Mouse (Mus musculus) bone marrow macrophage, adult 2 months (primary cell): Measurements from ENCODE around the gene Il22ra1. TPM values are rescaled to one million over a fixed set of nuclear protein-coding genes. Genes with fewer than 3 reads are reported as not detected.
"Not testable (repeated sequence)": the region's sequence is repeated elsewhere in the genome, so short reads cannot be mapped to it uniquely, and the experiment has no call there.

ENCODE experiments used
- H3K27ac ChIP-seq: 2 replicates; pipeline ENCODE4 v1.5.1; 2012; ENCODE audit warnings: low read depth, low read length; ENCODE audit not compliant: insufficient read depth
- H3K4me1 ChIP-seq: 2 replicates; pipeline ENCODE4 v1.6.1; 2012; ENCODE audit warnings: low read length; ENCODE audit not compliant: control insufficient read depth, insufficient read depth
- H3K4me3 ChIP-seq: 2 replicates; pipeline ENCODE4 v1.5.1; 2012; ENCODE audit warnings: mild to moderate bottlenecking, low read length, moderate library complexity; ENCODE audit not compliant: insufficient read depth
- CTCF ChIP-seq: IDR thresholded peaks from 2 replicates; pipeline ENCODE4 v1.5.1; 2012; ENCODE audit warnings: low read depth, mild to moderate bottlenecking, low read length, moderate library complexity
- POLR2A ChIP-seq: IDR thresholded peaks from 2 replicates; pipeline ENCODE4 v1.6.1; 2012; ENCODE audit warnings: mild to moderate bottlenecking, low read depth, low read length, borderline replicate concordance
- polyA plus RNA-seq: library from polyadenylated mRNA; stranded (reverse); fragments of >200 nt; gene quantifications from 2 replicates; pipeline ENCODE4 v1.2.4, GENCODE M21; 2012; ENCODE audit not compliant: missing spikeins, insufficient read depth, insufficient read length

The Il22ra1 gene
- polyA plus RNA-seq, 1 experiment = not detected

- H3K27ac ChIP-seq = no peak overlapping the region
- no peak for TF ChIP-seq CTCF
- TF ChIP-seq POLR2A = no peak
- H3K4me3 ChIP-seq = no peak overlapping the region
- H3K4me1 ChIP-seq = no peaks in the 10 kb centered on the region
Measured at GRCm38 (mm10) chr4:135698498-135698897, 29.5 kb upstream of the Il22ra1 start.

GRCm38 (mm10) chr4:135703497-135703896, 24.5 kb upstream of the Il22ra1 start:
- Histone ChIP-seq H3K4me3 (no peak overlapping the region), H3K4me1 (no peaks in the 10 kb centered on the region), H3K27ac (no peak overlapping the region)
- no peak for TF ChIP-seq POLR2A
- TF ChIP-seq CTCF = no peak

GRCm38 (mm10) chr4:135704016-135704415, 24.0 kb upstream of the Il22ra1 start:
- Histone ChIP-seq H3K27ac (no peak overlapping the region), H3K4me3 (no peak overlapping the region), H3K4me1 (no peaks in the 10 kb centered on the region)
- TF ChIP-seq CTCF (no peak), POLR2A (no peak)

GRCm38 (mm10) chr4:135706045-135706444, 21.9 kb upstream of the Il22ra1 start:
- Histone ChIP-seq H3K4me1 (no peaks in the 10 kb centered on the region), H3K27ac (no peak overlapping the region), H3K4me3 (no peak overlapping the region)
- no peak for TF ChIP-seq POLR2A
- TF ChIP-seq CTCF = no peak

GRCm38 (mm10) chr4:135709072-135709564, 18.9 kb upstream of the Il22ra1 start:
- H3K27ac ChIP-seq = no peak overlapping the region
- TF ChIP-seq POLR2A (no peak), CTCF (peak; percentile 100)
- peak overlapping the region; percentile 39 for H3K4me3 ChIP-seq
- H3K4me1 ChIP-seq = no peaks in the 10 kb centered on the region

GRCm38 (mm10) chr4:135709621-135710020, 18.4 kb upstream of the Il22ra1 start:
- Histone ChIP-seq H3K27ac (no peak overlapping the region), H3K4me3 (no peak overlapping the region), H3K4me1 (no peaks in the 10 kb centered on the region)
- no peak for TF ChIP-seq POLR2A
- TF ChIP-seq CTCF = no peak

GRCm38 (mm10) chr4:135710392-135710791, 17.6 kb upstream of the Il22ra1 start:
- H3K4me3 ChIP-seq = no peak overlapping the region
- no peak overlapping the region for H3K27ac ChIP-seq
- TF ChIP-seq POLR2A (no peak), CTCF (no peak)
- H3K4me1 ChIP-seq = no peaks in the 10 kb centered on the region

GRCm38 (mm10) chr4:135714776-135715175, 13.2 kb upstream of the Il22ra1 start:
- Histone ChIP-seq H3K4me1 (no peaks in the 10 kb centered on the region), H3K4me3 (no peak overlapping the region), H3K27ac (no peak overlapping the region)
- no peak for TF ChIP-seq POLR2A
- TF ChIP-seq CTCF = no peak

- H3K4me3 ChIP-seq, H3K4me1 ChIP-seq, H3K27ac ChIP-seq: not testable (repeated sequence)
Measured at GRCm38 (mm10) chr4:135716438-135716837, 11.5 kb upstream of the Il22ra1 start.

- Histone ChIP-seq H3K4me3 (no peak overlapping the region), H3K27ac (no peak overlapping the region), H3K4me1 (no peaks in the 10 kb centered on the region)
- TF ChIP-seq POLR2A (no peak), CTCF (no peak)
Measured at GRCm38 (mm10) chr4:135722540-135723290, 5.3 kb upstream of the Il22ra1 start.

GRCm38 (mm10) chr4:135726416-135726815, 1.6 kb upstream of the Il22ra1 start:
- no peaks in the 10 kb centered on the region for H3K4me1 ChIP-seq
- H3K4me3 ChIP-seq = no peak overlapping the region
- TF ChIP-seq CTCF = no peak
- no peak for TF ChIP-seq POLR2A
- H3K27ac ChIP-seq = no peak overlapping the region
